Mouse (Mus musculus): ENCODE data around the gene Tmod4. TPM values are rescaled to one million over a fixed set of nuclear protein-coding genes. Genes with fewer than 3 reads are reported as not detected.

Gene Tmod4
- total and polyA plus RNA-seq, 3 experiments, result 0.47 to 0.81 TPM; not detected in 1

DNA sequence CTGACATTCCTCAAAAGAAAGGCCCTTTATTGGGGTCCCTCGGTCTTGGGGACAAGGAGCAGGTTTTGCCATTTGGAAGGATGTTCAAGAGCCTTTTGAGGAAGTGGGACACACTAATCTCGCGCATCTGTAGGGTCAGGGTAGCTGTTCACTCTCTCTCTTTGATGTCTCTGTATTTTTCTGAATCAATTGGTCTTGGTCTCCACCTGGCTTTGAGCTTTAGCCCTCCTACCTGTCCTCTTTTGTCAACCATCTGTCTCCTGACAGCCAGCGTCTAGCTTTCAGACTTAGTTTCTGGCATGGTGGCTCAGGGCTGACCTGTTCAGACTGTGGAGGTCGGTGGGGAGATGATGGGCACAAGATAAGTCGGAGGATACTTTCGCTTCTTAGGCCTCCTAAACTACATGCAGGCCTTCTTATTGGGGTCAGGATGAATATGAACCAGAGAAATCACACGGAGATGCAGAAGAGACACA is 35.3 kb downstream of the Tmod4 start:
- dilution Hi-C loops (cut with MboI; ENCODE audit: extremely low pct_ligation_motif_present, extremely low pct_unique_long_range_greater_than_20kb, low sequenced_read_pairs), result no loop called here
- peak overlapping the region; percentile 41 for H3K9ac ChIP-seq (ENCODE audit: insufficient read depth, low read depth)

GRCm38 (mm10) chr3:95159987-95160963 is 36.0 kb downstream of the Tmod4 start, which contains the start of gene Sema6c:
Gene Sema6c, plus strand, starts transcription at chr3:95160457.
- dilution Hi-C loops (cut with MboI; ENCODE audit: extremely low pct_ligation_motif_present, extremely low pct_unique_long_range_greater_than_20kb, low sequenced_read_pairs), result no loop called here
- H3K4me3 ChIP-seq (replicated peaks in 1 of 3; ENCODE audit: low read depth in 2 of 3, low read length in 2 of 3, poor library complexity in 1 of 3), result peak within 1 kb of the TSS; percentile 60 to 66 (median 61)
- DNase-seq (ENCODE audit: extremely low read depth), result peak; percentile 81
- H3K4me2 ChIP-seq (ENCODE audit: insufficient read depth, low read depth, poor library complexity, severe bottlenecking), result peak within 1 kb of the TSS; percentile 96
- H3K9me3 ChIP-seq (replicated peaks; ENCODE audit: low read length), result no peaks in the 10 kb centered on the region
- in situ Hi-C loops (cut with MboI; ENCODE audit: low pct_ligation_motif_present, low pct_unique_long_range_greater_than_20kb, low sequenced_read_pairs), result no loop called here
- no peaks in the 10 kb centered on the region for H3K79me2 ChIP-seq (replicated peaks; ENCODE audit: control insufficient read depth, extremely low read depth, insufficient read depth, poor library complexity, severe bottlenecking)
- peaks cover 54% of the 10 kb centered on the region for H3K27me3 ChIP-seq (replicated peaks)
- peaks cover 6 to 21% of the 10 kb centered on the region in 2 experiments; a peak in 3 of 4 replicates for H3K4me1 ChIP-seq (ENCODE audit: control insufficient read depth in 1 of 2, insufficient read depth in 2 of 2)
- H3K36me3 ChIP-seq (replicated peaks in 1 of 2; ENCODE audit: control insufficient read depth in 1 of 2, insufficient read depth in 1 of 2, low read length in 1 of 2), result no peaks in the 10 kb centered on the region
- peak within 1 kb of the TSS; percentile 41 for H3K9ac ChIP-seq (ENCODE audit: insufficient read depth, low read depth)
- H3K27ac ChIP-seq (ENCODE audit: insufficient read depth, low read depth), result no peak within 1 kb of the TSS
- TF ChIP-seq CTCF (conservative IDR thresholded peaks at IDR 0.05 in 1 of 2, IDR thresholded peaks at IDR 0.05 in 1 of 2; ENCODE audit: low read depth in 2 of 2, low read length in 2 of 2) (no peak), GABPA (IDR thresholded peaks at IDR 0.05; ENCODE audit: insufficient replicate concordance, low read depth, low read length) (no peak), SIN3A (IDR thresholded peaks at IDR 0.05; ENCODE audit: low read length) (peak; percentile 57), ZC3H11A (IDR thresholded peaks at IDR 0.05; ENCODE audit: low read depth, low read length) (no peak), MYC (IDR thresholded peaks at IDR 0.05; ENCODE audit: low read depth, low read length) (0 out of 2 replicates have a peak, but pooled peaks have one; percentile 21), TBP (conservative IDR thresholded peaks at IDR 0.05; ENCODE audit: low read depth, low read length) (no peak), TCF12 (IDR thresholded peaks at IDR 0.05; ENCODE audit: low read depth, low read length) (0 out of 2 replicates have a peak, but pooled peaks have one; percentile 20), NELFE (IDR thresholded peaks at IDR 0.05; ENCODE audit: low read depth, low read length) (peak; percentile 48), ZNF384 (IDR thresholded peaks at IDR 0.05; ENCODE audit: low read depth, low read length) (no peak), RAD21 (IDR thresholded peaks at IDR 0.05; ENCODE audit: low read depth, low read length) (no peak), POLR2AphosphoS2 (IDR thresholded peaks at IDR 0.05; ENCODE audit: low read depth, low read length) (no peak), SMC3 (IDR thresholded peaks at IDR 0.05; ENCODE audit: low read depth, low read length) (no peak), BHLHE40 (IDR thresholded peaks at IDR 0.05; ENCODE audit: low read depth, low read length) (peak; percentile 65), USF2 (conservative IDR thresholded peaks at IDR 0.05; ENCODE audit: low read depth, low read length) (no peak), RCOR1 (conservative IDR thresholded peaks at IDR 0.05; ENCODE audit: low read depth, low read length) (no peak), MAZ (IDR thresholded peaks at IDR 0.05; ENCODE audit: low read depth, low read length) (no peak), MXI1 (IDR thresholded peaks at IDR 0.05; ENCODE audit: low read depth, low read length) (peak; percentile 66), CHD1 (IDR thresholded peaks at IDR 0.05; ENCODE audit: low read depth, low read length) (no peak), ELF1 (IDR thresholded peaks at IDR 0.05; ENCODE audit: low read depth, low read length) (peak; percentile 49), USF1 (IDR thresholded peaks at IDR 0.05; ENCODE audit: low read depth, low read length) (no peak), MAFK (IDR thresholded peaks at IDR 0.05; ENCODE audit: insufficient replicate concordance, low read length) (no peak), ZKSCAN1 (IDR thresholded peaks at IDR 0.05; ENCODE audit: borderline replicate concordance, low read depth, low read length) (no peak), ETS1 (conservative IDR thresholded peaks at IDR 0.05; ENCODE audit: low read depth, low read length) (no peak), JUND (conservative IDR thresholded peaks at IDR 0.05; ENCODE audit: low read depth, low read length) (no peak)

More for the DNA sequence above, 35.3 kb downstream of the Tmod4 start:
- H3K4me1 ChIP-seq (ENCODE audit: control insufficient read depth in 1 of 2, insufficient read depth in 2 of 2), result peaks cover 6 to 21% of the 10 kb centered on the region in 2 experiments; a peak in 3 of 4 replicates
- in situ Hi-C loops (cut with MboI; ENCODE audit: low pct_ligation_motif_present, low pct_unique_long_range_greater_than_20kb, low sequenced_read_pairs), result no loop called here
- H3K27ac ChIP-seq (ENCODE audit: insufficient read depth, low read depth), result no peak overlapping the region
- no peak for DNase-seq (ENCODE audit: extremely low read depth)
- H3K4me2 ChIP-seq (ENCODE audit: insufficient read depth, low read depth, poor library complexity, severe bottlenecking), result peak overlapping the region; percentile 96
- H3K4me3 ChIP-seq (replicated peaks in 1 of 3; ENCODE audit: low read depth in 2 of 3, low read length in 2 of 3, poor library complexity in 1 of 3), result peak overlapping the region; percentile 56 to 61 (median 60)
- peaks cover 49% of the 10 kb centered on the region for H3K27me3 ChIP-seq (replicated peaks)
- no peaks in the 10 kb centered on the region for H3K9me3 ChIP-seq (replicated peaks; ENCODE audit: low read length)
- H3K36me3 ChIP-seq (replicated peaks in 1 of 2; ENCODE audit: control insufficient read depth in 1 of 2, insufficient read depth in 1 of 2, low read length in 1 of 2), result no peaks in the 10 kb centered on the region
- no peak for TF ChIP-seq KAT2A (IDR thresholded peaks at IDR 0.05; ENCODE audit: insufficient replicate concordance, low read length)
- no peak for TF ChIP-seq RCOR1 (conservative IDR thresholded peaks at IDR 0.05; ENCODE audit: low read depth, low read length)
- TF ChIP-seq NRF1 (IDR thresholded peaks at IDR 0.05; ENCODE audit: low read depth, low read length), result no peak
- no peak for TF ChIP-seq TCF12 (IDR thresholded peaks at IDR 0.05; ENCODE audit: low read depth, low read length)
- TF ChIP-seq IRF4 (IDR thresholded peaks at IDR 0.05; ENCODE audit: low read depth, low read length), result no peak
- no peak for TF ChIP-seq USF2 (conservative IDR thresholded peaks at IDR 0.05; ENCODE audit: low read depth, low read length)
- TF ChIP-seq HCFC1 (IDR thresholded peaks at IDR 0.05; ENCODE audit: low read depth, low read length), result no peak
- TF ChIP-seq NELFE (IDR thresholded peaks at IDR 0.05; ENCODE audit: low read depth, low read length), result no peak
- no peak; the same call in 1 of the 2 replicates for TF ChIP-seq MXI1 (IDR thresholded peaks at IDR 0.05; ENCODE audit: low read depth, low read length)
- no peak; the same call in 1 of the 2 replicates for TF ChIP-seq SIN3A (IDR thresholded peaks at IDR 0.05; ENCODE audit: low read length)
- no peak for TF ChIP-seq ZNF384 (IDR thresholded peaks at IDR 0.05; ENCODE audit: low read depth, low read length)
- TF ChIP-seq PAX5 (IDR thresholded peaks at IDR 0.05; ENCODE audit: low read length), result no peak
- TF ChIP-seq MAX (IDR thresholded peaks at IDR 0.05; ENCODE audit: low read length), result no peak
- no peak for TF ChIP-seq ZMIZ1 (IDR thresholded peaks at IDR 0.05; ENCODE audit: low read depth, low read length)
- TF ChIP-seq MYC (IDR thresholded peaks at IDR 0.05; ENCODE audit: low read depth, low read length), result no peak
- TF ChIP-seq RAD21 (IDR thresholded peaks at IDR 0.05; ENCODE audit: low read depth, low read length), result no peak
- no peak for TF ChIP-seq EP300 (IDR thresholded peaks at IDR 0.05; ENCODE audit: low read length)
- TF ChIP-seq MAZ (IDR thresholded peaks at IDR 0.05; ENCODE audit: low read depth, low read length), result no peak
- H3K79me2 ChIP-seq (replicated peaks; ENCODE audit: control insufficient read depth, extremely low read depth, insufficient read depth, poor library complexity, severe bottlenecking), result no peaks in the 10 kb centered on the region
